Mouse (Mus musculus) spleen, adult 2 months (tissue): ENCODE data around the gene Dnah2.

Experiments
- CTCF ChIP-seq: fragments of 200-500 bp; IDR thresholded peaks from 2 replicates; pipeline ENCODE4 v1.5.1; 2011; ENCODE audit warnings: mild to moderate bottlenecking, inconsistent platforms; ENCODE audit not compliant: insufficient read depth, insufficient read length, insufficient replicate concordance; ENCODE audit errors: extremely low read depth
- POLR2A ChIP-seq: fragments of 200-500 bp; IDR thresholded peaks from 2 replicates; pipeline ENCODE4 v1.6.1; 2011; ENCODE audit warnings: low read depth, low read length, inconsistent platforms

DNA sequence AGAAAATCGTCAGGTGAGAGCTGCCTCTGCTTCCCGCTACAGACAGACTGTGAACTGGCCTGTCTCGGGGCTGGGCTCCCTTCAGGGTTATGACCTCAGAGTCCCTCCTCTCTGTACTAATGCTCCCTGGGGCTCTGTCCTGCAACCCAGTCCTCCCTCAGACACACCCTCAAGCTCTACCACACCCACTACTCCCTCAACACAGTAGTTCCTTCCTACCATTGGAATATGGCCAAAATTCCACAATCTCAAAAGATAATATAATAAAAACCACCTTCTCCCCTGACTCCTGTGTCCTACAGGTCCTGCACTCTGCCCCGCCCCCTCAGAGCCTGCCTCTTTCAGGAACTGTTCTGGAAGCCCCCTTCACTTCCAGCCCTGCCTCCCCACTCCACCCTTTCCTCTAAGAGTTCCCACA is 45.0 kb downstream of the Dnah2 start:
- no peak for TF ChIP-seq POLR2A
- TF ChIP-seq CTCF: no peak
